Mouse (Mus musculus) testis, postnatal 14 days (tissue): ENCODE data around the gene Olfr743.
"Not testable (repeated sequence)": the region's sequence is repeated elsewhere in the genome, so short reads cannot be mapped to it uniquely, and the experiment has no call there.

ENCODE experiments used
- DNase-seq: peaks from one replicate; pipeline ENCODE4 v3.0.0; 2021; ENCODE audit warnings: low spot score

Gene Olfr743

DNA sequence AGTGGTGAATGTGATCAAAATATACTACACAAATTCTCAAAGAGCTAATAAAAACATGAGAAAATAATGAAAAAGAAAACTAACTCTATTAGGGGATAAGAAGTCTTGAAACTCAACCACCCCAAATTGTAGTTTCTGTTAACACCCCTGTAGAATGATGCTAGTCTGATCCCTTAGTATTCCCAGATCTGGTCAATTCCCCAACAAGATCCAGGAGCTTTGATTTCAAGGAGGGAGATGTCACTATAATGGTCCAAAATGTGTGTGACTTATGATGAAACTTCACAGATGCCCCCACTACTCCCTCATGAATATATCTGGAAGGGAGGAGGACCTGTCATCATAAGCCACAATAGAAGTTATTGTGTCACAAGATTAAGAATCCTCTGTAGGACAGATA, at the start of gene Olfr743:
Olfr743 (plus strand) TSS at position 301 of the 400 bp plus-strand sequence.
- DNase-seq: no peak

DNA sequence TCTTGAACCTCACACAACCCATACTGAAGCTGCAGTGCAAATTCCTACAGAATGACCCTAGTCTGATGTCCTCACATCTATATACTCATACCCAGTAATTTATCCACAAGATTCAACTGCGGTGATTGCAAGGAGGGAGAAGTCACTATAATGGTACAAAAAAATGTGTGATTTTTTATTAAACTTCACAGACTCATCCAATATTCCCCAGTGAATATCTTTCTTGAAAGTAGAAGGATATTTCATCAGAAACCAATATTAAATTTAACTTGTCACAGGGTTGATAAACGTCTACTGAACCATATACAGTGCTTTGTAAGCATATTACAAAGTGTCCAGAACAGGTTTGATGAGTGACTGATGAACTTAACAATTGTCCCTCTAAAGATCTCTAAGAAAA, 49.2 kb upstream of the Olfr743 start, which contains the start of gene Olfr741:
Olfr741 (plus strand) TSS at position 301 of the 400 bp plus-strand sequence.
- DNase-seq: no peak

DNA sequence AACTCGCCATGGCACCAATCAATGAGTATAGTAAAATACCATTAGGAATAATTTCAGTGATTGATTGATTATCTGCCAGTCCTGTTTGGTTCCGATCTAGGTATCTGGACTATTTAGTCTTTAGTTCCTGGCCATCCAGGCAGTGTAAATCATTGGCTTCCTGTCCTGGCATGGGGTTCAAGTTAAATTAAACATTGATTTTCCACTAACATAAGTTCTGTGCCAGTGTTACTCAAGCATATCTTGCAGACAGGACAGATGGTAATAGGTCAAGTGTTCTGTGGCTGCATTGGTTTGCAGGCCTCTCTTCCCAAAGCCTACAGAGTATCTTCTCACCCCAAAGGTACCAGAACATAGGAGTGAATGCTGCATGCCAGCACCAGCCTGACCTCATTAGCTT, 43.2 kb upstream of the Olfr743 start:
- DNase-seq: no peak

DNA sequence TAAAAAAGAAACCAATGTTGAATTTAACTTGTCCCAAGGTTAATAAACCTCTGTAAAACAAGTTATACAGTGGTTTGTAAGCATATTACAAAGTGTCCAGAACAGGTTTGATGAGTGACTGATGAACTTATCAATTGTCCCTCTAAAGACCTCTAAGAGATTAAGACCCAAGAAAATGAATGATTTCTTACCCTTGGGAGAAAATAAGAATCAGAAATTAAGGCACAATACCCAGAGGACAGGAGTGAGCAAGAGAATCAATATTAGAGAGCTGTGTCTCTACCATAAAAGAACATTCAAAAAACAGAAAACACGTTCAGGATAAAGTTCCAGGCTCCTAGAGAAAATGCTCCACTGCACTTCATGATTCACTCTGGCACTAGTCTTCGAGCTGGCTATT, 18.3 kb upstream of the Olfr743 start, which contains the start of gene Olfr742:
Olfr742 (plus strand) TSS at position 301 of the 400 bp plus-strand sequence.
- DNase-seq: no peak

DNA sequence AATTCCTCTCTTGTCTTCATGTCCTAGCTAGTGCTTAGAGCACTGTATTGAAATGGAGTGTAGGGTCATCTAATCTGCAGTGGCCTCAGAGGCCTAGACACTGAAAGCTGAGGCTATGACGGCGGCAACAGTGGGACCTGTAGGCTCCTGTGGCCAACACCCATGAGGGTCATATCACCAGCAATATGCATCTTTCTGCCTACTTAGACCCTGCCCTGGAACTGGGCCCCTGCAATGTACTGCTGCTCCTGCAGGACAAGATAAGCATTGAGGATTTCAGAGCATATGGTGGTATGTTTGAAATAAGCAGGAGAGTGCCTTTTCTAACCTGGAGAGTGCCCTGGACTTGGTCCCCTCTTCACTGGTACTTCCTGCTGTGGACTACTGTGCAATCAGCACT, 31.1 kb downstream of the Olfr743 start:
- DNase-seq: no peak

DNA sequence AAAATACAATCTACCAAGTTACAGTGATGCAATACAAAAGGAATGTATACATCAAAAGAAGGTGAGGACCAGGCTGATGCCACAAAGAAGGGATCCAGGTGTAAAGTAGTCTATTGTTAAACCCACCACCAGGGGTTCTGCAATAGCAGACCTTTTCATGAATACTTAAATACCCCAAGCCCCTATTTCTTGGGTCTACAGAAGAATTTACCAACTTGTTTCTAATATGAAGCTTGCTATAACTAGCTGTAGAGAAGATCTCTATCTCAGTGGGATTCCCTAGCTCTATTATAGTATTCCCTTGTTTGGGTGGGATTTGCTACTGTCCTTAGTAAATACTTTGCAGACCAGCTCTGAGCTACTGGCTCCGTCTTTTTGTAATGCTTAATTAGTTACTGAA, 51.4 kb downstream of the Olfr743 start:
- DNase-seq: not testable (repeated sequence)
